Mouse (Mus musculus) limb, embryonic 10.5 days (tissue): ENCODE measurements at regions not wholly inside any gene's neighbourhood (a gene's known extent, or its start where the extent isn't known, plus 50 kb on each side); places are given as distances from the start of the nearest gene placed in this dataset.

Source experiments
- DNase-seq: peaks from one replicate; pipeline ENCODE4 v3.0.0-alpha.2; 2017; ENCODE audit warnings: low spot score
- H3K27ac ChIP-seq: fragments of 300-500 bp; sonication (generic); 2 replicates; pipeline ENCODE4 v1.5.1; 2016; ENCODE audit warnings: mild to moderate bottlenecking
- H3K27me3 ChIP-seq: fragments of 300-500 bp; sonication (generic); 2 replicates; pipeline ENCODE4 v1.6.1; 2016; ENCODE audit warnings: low read depth, mild to moderate bottlenecking; ENCODE audit not compliant: poor library complexity, severe bottlenecking
- H3K36me3 ChIP-seq: fragments of 300-500 bp; sonication (generic); 2 replicates; pipeline ENCODE4 v1.6.1; 2016; ENCODE audit warnings: mild to moderate bottlenecking, moderate library complexity
- H3K4me1 ChIP-seq: fragments of 300-500 bp; sonication (generic); 2 replicates; pipeline ENCODE4 v1.6.1; 2016
- H3K4me3 ChIP-seq: fragments of 300-500 bp; sonication (generic); 2 replicates; pipeline ENCODE4 v1.5.1; 2016; ENCODE audit warnings: mild to moderate bottlenecking, moderate library complexity
- H3K9me3 ChIP-seq: fragments of 300-500 bp; sonication (generic); replicated peaks from 2 replicates; pipeline ENCODE4 v1.6.1; 2016; ENCODE audit warnings: mild to moderate bottlenecking
- WGBS: fragments of 180-500 bp; shearing (Covaris S2); methylation state at CpG from one replicate; pipeline ENCODE4 v1.1.7; 2016; 5-methylcytosine and 5-hydroxymethylcytosine counted together

GRCm38 (mm10) chr14:60502552-60502951 is 129.5 kb downstream of the Amer2 start:
- 87% methylated on average over 6 of the region's 6 CpGs for WGBS
- DNase-seq: no peak

DNA sequence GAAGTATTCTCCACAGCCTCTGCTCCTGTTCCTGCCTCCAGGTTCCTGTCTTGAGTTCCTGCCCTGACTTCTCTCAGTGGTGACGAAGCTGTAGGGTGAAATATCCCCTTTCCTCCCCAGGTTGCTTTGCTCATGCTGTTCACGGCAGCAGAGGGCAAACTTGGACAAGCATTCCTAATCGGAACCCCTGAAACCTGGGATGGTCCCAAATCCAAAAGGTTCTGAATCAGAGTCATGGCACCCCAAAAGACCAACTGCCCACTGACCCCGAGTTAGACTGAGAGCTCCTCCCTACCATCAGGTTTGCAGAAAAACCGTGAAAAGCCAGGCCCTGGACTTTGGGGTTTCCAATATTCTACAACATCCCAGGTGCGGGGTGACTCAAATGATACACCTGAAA is 128.7 kb upstream of the Spata13 start:
- H3K4me1 ChIP-seq: no peaks in the 10 kb centered on the region
- H3K36me3 ChIP-seq: no peaks in the 10 kb centered on the region
- H3K9me3 ChIP-seq: no peaks in the 10 kb centered on the region
- no peak overlapping the region for H3K4me3 ChIP-seq
- H3K27me3 ChIP-seq: no peaks in the 10 kb centered on the region
- WGBS: 93% methylated on average over 6 of the region's 6 CpGs
- DNase-seq: no peak
- no peak overlapping the region for H3K27ac ChIP-seq

More at GRCm38 (mm10) chr14:60502552-60502951, 129.5 kb downstream of the Amer2 start:
- Histone ChIP-seq H3K4me3 (no peak overlapping the region), H3K27me3 (no peaks in the 10 kb centered on the region), H3K36me3 (no peaks in the 10 kb centered on the region), H3K4me1 (no peaks in the 10 kb centered on the region), H3K9me3 (no peaks in the 10 kb centered on the region), H3K27ac (no peak overlapping the region)

GRCm38 (mm10) chr14:60506296-60506695 is 127.5 kb upstream of the Spata13 start:
- 74% methylated on average over 12 of the region's 12 CpGs for WGBS
- no peaks in the 10 kb centered on the region for H3K9me3 ChIP-seq
- no peaks in the 10 kb centered on the region for H3K27me3 ChIP-seq
- H3K4me3 ChIP-seq: no peak overlapping the region
- no peak for DNase-seq
- H3K27ac ChIP-seq: no peak overlapping the region
- no peaks in the 10 kb centered on the region for H3K4me1 ChIP-seq
- H3K36me3 ChIP-seq: no peaks in the 10 kb centered on the region

- H3K9me3 ChIP-seq: no peaks in the 10 kb centered on the region
- H3K27ac ChIP-seq: no peak overlapping the region
- H3K4me3 ChIP-seq: no peak overlapping the region
- 28% methylated on average over 8 of the region's 8 CpGs for WGBS
- no peaks in the 10 kb centered on the region for H3K36me3 ChIP-seq
- H3K27me3 ChIP-seq: no peaks in the 10 kb centered on the region
- no peaks in the 10 kb centered on the region for H3K4me1 ChIP-seq
- DNase-seq: peak; percentile 58
Observed at GRCm38 (mm10) chr14:60513560-60513959, 120.2 kb upstream of the Spata13 start.

- Histone ChIP-seq H3K4me1 (no peaks in the 10 kb centered on the region), H3K36me3 (no peaks in the 10 kb centered on the region), H3K9me3 (no peaks in the 10 kb centered on the region), H3K27me3 (no peaks in the 10 kb centered on the region), H3K4me3 (no peak overlapping the region), H3K27ac (no peak overlapping the region)
- DNase-seq: no peak
- 86% methylated on average over 12 of the region's 12 CpGs for WGBS
Observed at GRCm38 (mm10) chr14:60515094-60515786, 118.6 kb upstream of the Spata13 start.

DNA sequence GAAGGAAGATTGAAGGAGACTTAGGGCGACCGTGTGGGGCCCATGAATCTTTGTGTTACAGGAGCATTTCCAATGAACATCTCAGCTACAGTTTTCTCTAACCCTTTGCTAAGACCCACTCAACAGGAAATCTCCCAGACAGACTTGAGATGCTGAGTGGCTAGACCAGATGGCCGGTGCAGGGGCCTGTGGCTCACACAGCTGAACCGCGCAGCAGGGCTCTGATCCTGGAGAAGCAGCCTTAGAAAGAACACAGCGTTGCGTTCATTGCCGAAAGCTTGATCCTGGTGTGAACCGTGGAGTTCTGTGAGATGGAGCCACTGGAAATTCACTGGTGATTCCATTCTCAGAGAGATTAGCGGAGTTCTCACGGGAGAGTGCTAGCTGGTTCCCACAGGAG is 115.9 kb upstream of the Spata13 start:
- Histone ChIP-seq H3K4me1 (peaks cover 4% of the 10 kb centered on the region; the same call in 1 of the 2 replicates), H3K27me3 (no peaks in the 10 kb centered on the region), H3K9me3 (no peaks in the 10 kb centered on the region), H3K36me3 (no peaks in the 10 kb centered on the region), H3K27ac (no peak overlapping the region), H3K4me3 (no peak overlapping the region)
- WGBS: 95% methylated on average over 11 of the region's 11 CpGs
- DNase-seq: no peak

DNA sequence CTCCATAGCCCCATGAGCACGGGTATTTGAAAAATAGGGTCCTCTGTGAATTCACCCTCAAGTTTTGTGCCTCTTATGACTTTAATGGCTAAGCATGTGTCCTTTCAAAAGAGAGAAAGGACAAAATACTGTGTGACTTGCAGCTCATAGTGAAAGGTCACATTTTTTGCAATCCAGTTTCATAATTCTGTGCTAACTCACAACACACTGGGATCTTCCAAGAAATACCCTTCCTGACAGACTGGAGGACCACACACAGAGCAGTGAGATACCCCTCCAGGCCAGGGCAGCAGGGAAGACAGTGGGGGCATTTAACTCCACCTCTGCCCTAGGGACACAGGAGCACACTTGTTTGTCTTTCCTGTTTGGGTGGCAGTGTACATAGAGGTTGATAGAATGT is 110.8 kb upstream of the Spata13 start:
- H3K4me3 ChIP-seq: no peak overlapping the region
- H3K9me3 ChIP-seq: no peaks in the 10 kb centered on the region
- no peak overlapping the region for H3K27ac ChIP-seq
- 76% methylated on average over 1 of the region's 1 CpGs for WGBS
- H3K4me1 ChIP-seq: peaks cover 4% of the 10 kb centered on the region; the same call in 1 of the 2 replicates
- no peaks in the 10 kb centered on the region for H3K27me3 ChIP-seq
- no peaks in the 10 kb centered on the region for H3K36me3 ChIP-seq
- no peak for DNase-seq

GRCm38 (mm10) chr14:60524869-60525268 is 108.9 kb upstream of the Spata13 start:
- DNase-seq: no peak
- no peak overlapping the region for H3K4me3 ChIP-seq
- H3K27me3 ChIP-seq: no peaks in the 10 kb centered on the region
- peaks cover 5% of the 10 kb centered on the region; the same call in 1 of the 2 replicates for H3K4me1 ChIP-seq
- H3K27ac ChIP-seq: no peak overlapping the region
- whole genome bisulfite sequencing: 85% methylated on average over 4 of the region's 4 CpGs
- no peaks in the 10 kb centered on the region for H3K36me3 ChIP-seq
- H3K9me3 ChIP-seq: no peaks in the 10 kb centered on the region

GRCm38 (mm10) chr14:60525284-60525962 is 108.4 kb upstream of the Spata13 start:
- Histone ChIP-seq H3K36me3 (no peaks in the 10 kb centered on the region), H3K27ac (no peak overlapping the region), H3K27me3 (no peaks in the 10 kb centered on the region), H3K4me3 (no peak overlapping the region), H3K4me1 (peaks cover 11% of the 10 kb centered on the region), H3K9me3 (no peaks in the 10 kb centered on the region)
- peak; percentile 64 for DNase-seq
- 77% methylated on average over 13 of the region's 13 CpGs for WGBS

DNA sequence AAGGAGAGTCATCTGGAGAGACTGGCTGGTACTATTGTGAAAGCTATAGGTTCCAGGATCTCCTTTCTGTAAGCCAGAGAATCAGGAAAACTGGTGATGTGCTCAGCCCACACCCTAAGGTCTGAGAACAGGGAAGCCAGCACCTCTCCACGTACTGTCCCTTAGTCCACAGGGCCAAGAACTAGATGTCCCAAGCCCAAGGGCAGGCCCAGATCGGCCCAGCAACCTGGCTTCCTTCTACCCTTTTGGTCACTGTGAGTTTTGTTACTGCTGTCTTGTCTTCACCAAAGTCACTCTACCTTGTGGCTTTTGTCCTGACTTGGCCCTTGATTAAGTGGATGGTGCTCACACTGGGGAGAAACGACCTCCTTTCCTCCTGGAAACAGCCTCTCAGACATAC is 107.8 kb upstream of the Spata13 start:
- no peak for DNase-seq
- WGBS: 68% methylated on average over 3 of the region's 3 CpGs
- peaks cover 12% of the 10 kb centered on the region for H3K4me1 ChIP-seq
- H3K27me3 ChIP-seq: no peaks in the 10 kb centered on the region
- no peaks in the 10 kb centered on the region for H3K36me3 ChIP-seq
- no peak overlapping the region for H3K4me3 ChIP-seq
- no peaks in the 10 kb centered on the region for H3K9me3 ChIP-seq
- H3K27ac ChIP-seq: no peak overlapping the region

DNA sequence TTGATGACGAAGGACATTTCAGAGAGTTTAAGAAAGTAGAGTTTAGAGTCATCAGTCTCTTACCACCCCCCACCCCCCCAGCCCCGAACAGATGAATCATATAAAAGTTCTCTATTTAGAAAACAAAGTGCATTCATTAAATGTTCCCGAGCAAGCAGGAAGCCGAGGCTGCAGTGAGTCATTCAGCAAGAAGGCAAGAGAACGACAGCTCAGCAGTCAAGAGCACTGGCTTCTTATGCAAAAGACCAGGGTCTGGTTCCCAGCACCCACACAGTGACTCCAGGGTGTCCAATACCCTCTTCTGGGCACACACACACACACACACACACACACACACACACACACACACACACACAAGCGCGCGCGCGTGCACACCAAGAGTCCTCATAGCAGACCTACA is 107.0 kb upstream of the Spata13 start:
- Histone ChIP-seq H3K27ac (no peak overlapping the region), H3K4me3 (no peak overlapping the region), H3K4me1 (peaks cover 8% of the 10 kb centered on the region), H3K27me3 (no peaks in the 10 kb centered on the region), H3K9me3 (no peaks in the 10 kb centered on the region), H3K36me3 (no peaks in the 10 kb centered on the region)
- DNase-seq: no peak
- WGBS: 88% methylated on average over 10 of the region's 10 CpGs

- peaks cover 8% of the 10 kb centered on the region for H3K4me1 ChIP-seq
- H3K27me3 ChIP-seq: no peaks in the 10 kb centered on the region
- H3K36me3 ChIP-seq: no peaks in the 10 kb centered on the region
- no peak for DNase-seq
- 94% methylated on average over 5 of the region's 5 CpGs for whole genome bisulfite sequencing
- H3K9me3 ChIP-seq: no peaks in the 10 kb centered on the region
- no peak overlapping the region for H3K27ac ChIP-seq
- H3K4me3 ChIP-seq: no peak overlapping the region
Observed at GRCm38 (mm10) chr14:60527951-60528350, 105.8 kb upstream of the Spata13 start.

GRCm38 (mm10) chr14:60528520-60528919 is 105.3 kb upstream of the Spata13 start:
- peaks cover 10% of the 10 kb centered on the region for H3K4me1 ChIP-seq
- H3K27me3 ChIP-seq: no peaks in the 10 kb centered on the region
- no peak for DNase-seq
- H3K9me3 ChIP-seq: no peaks in the 10 kb centered on the region
- no peaks in the 10 kb centered on the region for H3K36me3 ChIP-seq
- no peak overlapping the region for H3K27ac ChIP-seq
- WGBS: 92% methylated on average over 7 of the region's 7 CpGs
- H3K4me3 ChIP-seq: no peak overlapping the region
